Mouse (Mus musculus): ENCODE data around the gene Cadm1.
A peak's percentile ranks its signal among the peaks of the same experiment; 100 is the strongest.

Cadm1 gene

GRCm38 (mm10) chr9:47752516-47752915 is 222.5 kb downstream of the Cadm1 start:
- DNase-seq, result peak; percentile 50

- no peak for DNase-seq
These were observed 223.2 kb downstream of the Cadm1 start for GRCm38 (mm10) chr9:47753127-47753526.

- no peak for DNase-seq
These were observed 225.1 kb downstream of the Cadm1 start for GRCm38 (mm10) chr9:47755119-47755518.

- DNase-seq, result no peak
These were observed 227.8 kb downstream of the Cadm1 start for GRCm38 (mm10) chr9:47757798-47758197.

- DNase-seq, result no peak
These were observed 228.3 kb downstream of the Cadm1 start for GRCm38 (mm10) chr9:47758320-47758719.

- DNase-seq, result peak; percentile 50
These were observed 229.8 kb downstream of the Cadm1 start for GRCm38 (mm10) chr9:47759807-47760206.

GRCm38 (mm10) chr9:47761601-47762000 is 231.6 kb downstream of the Cadm1 start:
- DNase-seq, result no peak

- DNase-seq, result no peak
These were observed 232.9 kb downstream of the Cadm1 start for GRCm38 (mm10) chr9:47762913-47763312.

GRCm38 (mm10) chr9:47764920-47765319 is 234.9 kb downstream of the Cadm1 start:
- no peak for DNase-seq

- DNase-seq, result no peak
These were observed 235.3 kb downstream of the Cadm1 start for GRCm38 (mm10) chr9:47765323-47765722.

GRCm38 (mm10) chr9:47766342-47766741 is 236.4 kb downstream of the Cadm1 start:
- DNase-seq, result no peak

GRCm38 (mm10) chr9:47770836-47771235 is 240.9 kb downstream of the Cadm1 start:
- no peak for DNase-seq

- DNase-seq, result no peak
These were observed 242.0 kb downstream of the Cadm1 start for GRCm38 (mm10) chr9:47771953-47772352.

- no peak for DNase-seq
These were observed 242.8 kb downstream of the Cadm1 start for GRCm38 (mm10) chr9:47772750-47773149.

- no peak for DNase-seq
These were observed 247.3 kb downstream of the Cadm1 start for GRCm38 (mm10) chr9:47776941-47777919.

- peak; percentile 80 for DNase-seq
These were observed 248.5 kb downstream of the Cadm1 start for GRCm38 (mm10) chr9:47778438-47778837.

- peak; percentile 57 for DNase-seq
These were observed 249.3 kb downstream of the Cadm1 start for GRCm38 (mm10) chr9:47779291-47779690.

- DNase-seq, result no peak
These were observed 256.7 kb downstream of the Cadm1 start for GRCm38 (mm10) chr9:47786642-47787041.

GRCm38 (mm10) chr9:47798478-47798877 is 268.5 kb downstream of the Cadm1 start:
- DNase-seq, result no peak

- no peak for DNase-seq
These were observed 271.3 kb downstream of the Cadm1 start for GRCm38 (mm10) chr9:47801242-47801641.

- no peak for DNase-seq
These were observed 272.6 kb downstream of the Cadm1 start for GRCm38 (mm10) chr9:47802527-47802926.

GRCm38 (mm10) chr9:47803531-47804105 is 273.6 kb downstream of the Cadm1 start:
- DNase-seq, result peak; percentile 27

GRCm38 (mm10) chr9:47805658-47806057 is 275.7 kb downstream of the Cadm1 start:
- DNase-seq, result peak; percentile 78

- DNase-seq, result peak; percentile 67
These were observed 295.7 kb downstream of the Cadm1 start for GRCm38 (mm10) chr9:47825668-47826067.

Data from retina, postnatal 1 day (tissue).